Mouse (Mus musculus): ENCODE measurements around the gene Fpgs.

GRCm38 (mm10) chr2:32634277-32635105 lies 69.5 kb downstream of the Fpgs start:
- TF ChIP-seq POLR2A (IDR thresholded peaks at IDR 0.05; ENCODE audit: low read depth, low read length) (no peak), CTCF (IDR thresholded peaks at IDR 0.05; ENCODE audit: extremely low read depth, insufficient read length, insufficient replicate concordance, low read depth, low read length) (no peak)

All from small intestine, adult 2 months (tissue).